Mouse (Mus musculus): ENCODE measurements around the gene Olfr215.
"Not testable (repeated sequence)": the region's sequence is repeated elsewhere in the genome, so short reads cannot be mapped to it uniquely, and the experiment has no call there.

Olfr215 gene

GRCm38 (mm10) chr6:116584095-116584494 is at the start of gene Olfr215:
Olfr215 (minus strand) TSS chr6:116584195.
- no peak for DNase-seq

GRCm38 (mm10) chr6:116632129-116632528 is 48.1 kb upstream of the Olfr215 start:
- peak; percentile 85 to 89 for DNase-seq

GRCm38 (mm10) chr6:116629766-116630165 is 45.8 kb upstream of the Olfr215 start:
- DNase-seq = no peak

- peak; percentile 85 to 87 for DNase-seq
Observed at GRCm38 (mm10) chr6:116628539-116629171, 44.7 kb upstream of the Olfr215 start, which contains the start of gene Zfp422. Zfp422 (minus strand) TSS chr6:116628999.

GRCm38 (mm10) chr6:116628095-116628494 is 44.1 kb upstream of the Olfr215 start:
- DNase-seq = peak in 1 of 2 experiments; percentile 13

- not testable (repeated sequence) for DNase-seq
Observed at GRCm38 (mm10) chr6:116626417-116626816, 42.4 kb upstream of the Olfr215 start.

GRCm38 (mm10) chr6:116621318-116622023 is 37.5 kb upstream of the Olfr215 start:
- DNase-seq = no peak

GRCm38 (mm10) chr6:116618073-116618472 is 34.1 kb upstream of the Olfr215 start:
- DNase-seq = no peak

- peak; percentile 29 to 36 for DNase-seq
Observed at GRCm38 (mm10) chr6:116615719-116616118, 31.7 kb upstream of the Olfr215 start.

- no peak for DNase-seq
Observed at GRCm38 (mm10) chr6:116607230-116607629, 23.2 kb upstream of the Olfr215 start.

GRCm38 (mm10) chr6:116600969-116601368 is 17.0 kb upstream of the Olfr215 start:
- not testable (repeated sequence) for DNase-seq

GRCm38 (mm10) chr6:116569834-116570233 is 14.2 kb downstream of the Olfr215 start:
- peak; percentile 65 to 73 for DNase-seq

- no peak for DNase-seq
Observed at GRCm38 (mm10) chr6:116554952-116555351, 29.0 kb downstream of the Olfr215 start.

GRCm38 (mm10) chr6:116553935-116554334 is 30.1 kb downstream of the Olfr215 start, which contains the start of gene Olfr214:
Olfr214 (plus strand) TSS chr6:116554235.
- DNase-seq = no peak

GRCm38 (mm10) chr6:116550841-116551240 is 33.2 kb downstream of the Olfr215 start, which contains the start of gene Gm5580:
Gm5580 (plus strand) TSS chr6:116551141.
- DNase-seq = not testable (repeated sequence)

- no peak for DNase-seq
Observed at GRCm38 (mm10) chr6:116542500-116542899, 41.5 kb downstream of the Olfr215 start.

GRCm38 (mm10) chr6:116538156-116538555 is 45.8 kb downstream of the Olfr215 start, which contains the start of gene Olfr213:
Olfr213 (plus strand) TSS chr6:116538456.
- DNase-seq = no peak
